Mouse (Mus musculus): ENCODE measurements around the gene Tctn1. TPM values are rescaled to one million over a fixed set of nuclear protein-coding genes. Genes with fewer than 3 reads are reported as not detected.
A peak's percentile ranks its signal among the peaks of the same experiment; 100 is the strongest.

Tctn1 gene
- polyA plus RNA-seq, 1 experiment from 2014 or later = 5.9 TPM

DNA sequence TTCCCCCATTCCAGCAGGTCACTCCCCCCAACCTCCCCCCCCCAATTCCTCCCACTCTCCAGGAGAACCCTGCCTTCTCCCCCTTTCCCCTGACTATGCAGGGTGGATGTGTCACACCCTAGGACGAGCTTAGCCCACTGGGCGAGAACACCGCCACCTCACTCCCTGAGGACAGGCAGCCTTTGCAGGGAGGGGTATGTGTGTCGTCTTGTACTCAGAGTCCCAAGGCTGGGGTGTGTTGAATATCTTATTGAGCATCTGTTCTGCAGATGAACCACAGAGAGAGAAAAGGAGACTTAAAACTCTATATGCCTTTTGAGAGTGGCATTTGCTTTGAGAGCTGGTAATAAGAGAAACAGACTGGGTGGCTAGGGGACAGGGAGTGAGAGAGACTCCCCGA is 27.1 kb downstream of the Tctn1 start:
- peaks cover 53% of the 10 kb centered on the region for H3K36me3 ChIP-seq
- peaks cover 5% of the 10 kb centered on the region; the same call in 1 of the 2 replicates for H3K4me1 ChIP-seq
- H3K27me3 ChIP-seq (ENCODE audit: low read depth, poor library complexity, severe bottlenecking) = no peaks in the 10 kb centered on the region
- no peaks in the 10 kb centered on the region for H3K9me3 ChIP-seq (replicated peaks)
- 84% methylated on average over 5 of the region's 5 CpGs for WGBS
- H3K27ac ChIP-seq (replicated peaks) = no peak overlapping the region
- no peak overlapping the region for H3K4me3 ChIP-seq
- DNase-seq (ENCODE audit: low spot score) = no peak

DNA sequence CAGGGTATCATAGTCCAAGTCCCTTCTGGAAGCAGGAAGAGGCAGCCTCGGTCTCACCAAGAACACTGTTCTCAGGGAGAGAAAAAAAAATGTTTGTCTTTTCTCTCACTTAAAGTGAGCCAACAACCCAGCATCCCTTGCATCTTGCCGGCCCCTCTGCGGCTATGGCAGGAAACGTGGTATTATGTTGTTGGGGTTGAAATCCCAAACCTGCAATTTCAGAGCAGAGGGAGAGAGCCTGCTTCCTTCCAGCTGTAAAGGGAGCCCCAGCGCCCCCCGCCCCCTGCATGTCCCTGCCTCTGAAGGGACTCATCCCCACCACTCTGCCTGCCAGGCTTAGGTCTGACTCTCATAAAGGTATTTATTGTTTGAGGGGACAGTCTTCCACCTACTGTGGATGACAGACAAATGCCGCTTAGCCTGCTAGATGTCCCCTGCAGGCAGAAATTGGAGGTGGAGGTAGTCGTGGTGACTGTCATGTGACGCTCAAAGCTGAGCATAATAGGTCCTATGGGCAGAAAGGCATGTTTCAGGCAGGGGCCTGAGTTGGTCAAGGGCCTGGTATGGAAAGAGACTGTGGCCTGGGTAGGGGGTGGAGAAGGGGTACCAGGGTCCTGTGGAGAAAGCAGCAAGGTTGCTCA is 28.9 kb downstream of the Tctn1 start:
- Histone ChIP-seq H3K36me3 (peaks cover 37% of the 10 kb centered on the region), H3K27me3 (ENCODE audit: low read depth, poor library complexity, severe bottlenecking) (no peaks in the 10 kb centered on the region), H3K27ac (replicated peaks) (0 out of 2 replicates have a peak overlapping the region, but pooled peaks have one; percentile 17), H3K4me3 (no peak overlapping the region), H3K9me3 (replicated peaks) (no peaks in the 10 kb centered on the region), H3K4me1 (peaks cover 5% of the 10 kb centered on the region; the same call in 1 of the 2 replicates)
- WGBS = 77% methylated on average over 9 of the region's 9 CpGs
- no peak for DNase-seq (ENCODE audit: low spot score)

DNA sequence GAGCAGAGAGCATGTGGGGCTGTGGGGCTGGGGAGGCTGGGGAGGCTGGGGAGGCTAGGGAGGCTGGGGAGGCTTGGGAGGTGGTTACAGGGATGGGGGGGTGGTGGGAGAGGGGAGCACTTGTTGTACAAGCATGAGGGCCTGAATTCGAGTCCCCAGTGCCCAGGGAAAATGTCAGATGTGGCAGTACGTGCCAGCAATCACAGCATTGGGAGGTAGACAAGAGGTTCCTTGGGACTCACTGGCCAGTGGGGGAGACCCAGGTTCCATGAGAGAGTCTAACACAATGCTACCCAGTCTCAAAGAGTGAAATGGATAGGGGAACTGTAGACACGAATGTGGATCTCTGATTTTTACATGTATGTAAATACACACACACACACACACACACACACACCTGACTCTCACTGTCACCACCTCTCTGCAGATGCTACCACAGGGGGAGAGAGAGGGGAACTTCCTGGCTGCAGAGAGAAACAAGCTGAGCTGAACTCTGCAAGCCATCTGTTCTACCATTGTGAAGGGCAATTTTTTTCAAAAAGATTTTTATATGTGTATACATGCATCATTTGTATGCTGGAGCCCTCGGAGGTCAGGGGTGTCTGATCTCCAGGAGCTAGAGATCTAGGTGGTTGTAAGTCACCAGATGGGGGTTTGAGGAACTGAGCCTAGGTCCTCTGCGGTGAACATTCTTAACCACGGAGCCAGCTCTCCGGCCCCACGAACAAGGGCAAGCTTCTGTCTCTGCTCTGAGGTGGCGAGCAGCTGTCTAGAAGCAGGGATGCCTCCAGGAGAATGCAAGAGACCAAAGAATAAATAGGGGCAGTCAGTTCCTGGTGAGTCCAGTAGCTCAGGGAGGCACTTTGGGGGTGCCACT is 29.7 kb downstream of the Tctn1 start:
- Histone ChIP-seq H3K4me1 (peaks cover 5% of the 10 kb centered on the region; the same call in 1 of the 2 replicates), H3K4me3 (no peak overlapping the region), H3K9me3 (replicated peaks) (no peaks in the 10 kb centered on the region), H3K27ac (replicated peaks) (0 out of 2 replicates have a peak overlapping the region, but pooled peaks have one; percentile 17), H3K27me3 (ENCODE audit: low read depth, poor library complexity, severe bottlenecking) (no peaks in the 10 kb centered on the region), H3K36me3 (peaks cover 36% of the 10 kb centered on the region)
- 90% methylated on average over 9 of the region's 9 CpGs for WGBS
- DNase-seq (ENCODE audit: low spot score) = no peak

GRCm38 (mm10) chr5:122233695-122234094 is 30.6 kb downstream of the Tctn1 start:
- Histone ChIP-seq H3K27ac (replicated peaks) (no peak overlapping the region), H3K27me3 (ENCODE audit: low read depth, poor library complexity, severe bottlenecking) (no peaks in the 10 kb centered on the region), H3K4me3 (no peak overlapping the region), H3K9me3 (replicated peaks) (no peaks in the 10 kb centered on the region), H3K4me1 (peaks cover 5% of the 10 kb centered on the region; the same call in 1 of the 2 replicates), H3K36me3 (peaks cover 30% of the 10 kb centered on the region)
- 91% methylated on average over 12 of the region's 12 CpGs for WGBS
- DNase-seq (ENCODE audit: low spot score) = no peak

DNA sequence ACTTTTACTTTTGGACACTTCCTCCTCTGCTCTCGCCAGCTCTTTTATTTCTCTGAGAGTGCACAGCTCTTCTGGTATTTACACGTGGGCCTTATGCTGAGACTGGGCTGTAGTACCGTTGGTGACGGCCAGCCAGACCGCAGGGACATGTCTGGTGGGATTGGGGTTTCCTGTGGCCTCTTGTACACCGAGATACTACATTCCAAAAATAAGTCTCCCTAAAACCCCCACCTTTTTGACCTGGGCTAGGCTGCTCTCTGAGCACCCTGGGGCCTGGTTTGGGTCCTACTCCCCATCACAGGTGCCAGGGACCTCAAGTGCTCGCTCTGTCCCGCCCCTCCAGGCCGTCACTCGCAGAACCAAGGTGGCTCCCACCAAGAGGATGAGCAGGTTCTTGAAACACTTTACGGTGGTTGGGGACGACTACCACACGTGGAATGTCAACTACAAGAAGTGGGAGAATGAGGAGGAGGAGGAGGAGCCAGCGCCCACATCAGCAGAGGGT is 31.1 kb downstream of the Tctn1 start:
- H3K27ac ChIP-seq (replicated peaks) = no peak overlapping the region
- no peak overlapping the region for H3K4me3 ChIP-seq
- H3K27me3 ChIP-seq (ENCODE audit: low read depth, poor library complexity, severe bottlenecking) = no peaks in the 10 kb centered on the region
- peaks cover 2% of the 10 kb centered on the region; the same call in 1 of the 2 replicates for H3K9me3 ChIP-seq (replicated peaks)
- peaks cover 5% of the 10 kb centered on the region; the same call in 1 of the 2 replicates for H3K4me1 ChIP-seq
- WGBS = 92% methylated on average over 14 of the region's 14 CpGs
- peaks cover 26% of the 10 kb centered on the region for H3K36me3 ChIP-seq
- DNase-seq (ENCODE audit: low spot score) = no peak

DNA sequence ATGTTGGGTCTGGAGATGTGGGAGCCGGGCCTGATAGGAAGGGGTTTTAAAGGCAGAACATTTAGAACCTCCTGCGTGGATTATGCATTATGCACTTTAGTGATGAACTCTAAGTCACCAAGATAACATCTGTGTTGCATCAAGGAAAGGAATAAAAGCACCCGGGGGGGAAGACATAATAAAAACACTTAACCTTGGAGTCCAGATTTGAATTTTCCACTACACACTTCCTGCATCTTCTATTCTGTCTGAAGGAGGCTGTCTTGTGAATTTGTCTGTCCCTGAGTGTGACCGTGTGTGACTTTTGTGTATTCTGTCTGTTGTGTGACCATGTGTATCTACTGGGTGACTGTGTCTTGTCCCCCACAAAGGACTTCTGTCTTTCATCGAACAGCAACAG is 32.3 kb downstream of the Tctn1 start:
- H3K36me3 ChIP-seq = peaks cover 30% of the 10 kb centered on the region
- H3K4me3 ChIP-seq = no peak overlapping the region
- WGBS = 85% methylated on average over 5 of the region's 5 CpGs
- H3K27ac ChIP-seq (replicated peaks) = no peak overlapping the region
- H3K27me3 ChIP-seq (ENCODE audit: low read depth, poor library complexity, severe bottlenecking) = no peaks in the 10 kb centered on the region
- H3K9me3 ChIP-seq (replicated peaks) = peaks cover 11% of the 10 kb centered on the region; the same call in 1 of the 2 replicates
- DNase-seq (ENCODE audit: low spot score) = no peak
- H3K4me1 ChIP-seq = peaks cover 5% of the 10 kb centered on the region; the same call in 1 of the 2 replicates

DNA sequence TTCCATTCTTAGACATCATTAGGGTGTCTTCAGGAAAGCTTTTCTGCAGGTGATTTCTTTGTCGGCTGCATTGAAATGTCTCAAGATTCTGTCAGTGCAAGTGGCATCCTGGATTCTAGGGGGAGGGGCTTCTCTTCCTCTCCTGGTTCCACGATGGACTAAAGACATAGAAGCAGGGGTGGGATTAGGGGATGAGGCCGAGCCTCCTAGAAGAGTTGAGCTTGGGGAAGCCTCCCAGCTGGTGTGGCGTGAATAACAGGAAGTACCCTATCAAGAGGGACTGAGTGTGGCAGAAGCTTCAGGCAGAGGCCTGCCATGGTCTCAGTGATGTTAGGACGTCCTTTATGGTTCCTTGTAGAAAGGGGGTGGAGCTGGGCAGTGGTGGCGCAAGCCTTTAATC is 32.8 kb downstream of the Tctn1 start:
- no peak for DNase-seq (ENCODE audit: low spot score)
- Histone ChIP-seq H3K9me3 (replicated peaks) (peaks cover 11% of the 10 kb centered on the region; the same call in 1 of the 2 replicates), H3K27ac (replicated peaks) (no peak overlapping the region), H3K27me3 (ENCODE audit: low read depth, poor library complexity, severe bottlenecking) (no peaks in the 10 kb centered on the region), H3K4me1 (peaks cover 5% of the 10 kb centered on the region; the same call in 1 of the 2 replicates), H3K36me3 (peaks cover 33% of the 10 kb centered on the region), H3K4me3 (no peak overlapping the region)
- WGBS = 81% methylated on average over 6 of the region's 6 CpGs

- DNase-seq (ENCODE audit: low spot score) = no peak
- H3K27ac ChIP-seq (replicated peaks) = no peak overlapping the region
- H3K4me3 ChIP-seq = no peak overlapping the region
- H3K27me3 ChIP-seq (ENCODE audit: low read depth, poor library complexity, severe bottlenecking) = no peaks in the 10 kb centered on the region
- H3K9me3 ChIP-seq (replicated peaks) = peaks cover 11% of the 10 kb centered on the region; the same call in 1 of the 2 replicates
- WGBS = 95% methylated on average over 4 of the region's 4 CpGs
- H3K4me1 ChIP-seq = peaks cover 5% of the 10 kb centered on the region; the same call in 1 of the 2 replicates
- H3K36me3 ChIP-seq = peaks cover 38% of the 10 kb centered on the region
Measured at GRCm38 (mm10) chr5:122230816-122231215, 33.4 kb downstream of the Tctn1 start.

- Histone ChIP-seq H3K4me3 (no peak overlapping the region), H3K9me3 (replicated peaks) (peaks cover 11% of the 10 kb centered on the region; the same call in 1 of the 2 replicates), H3K36me3 (peaks cover 43% of the 10 kb centered on the region), H3K27ac (replicated peaks) (no peak overlapping the region), H3K27me3 (ENCODE audit: low read depth, poor library complexity, severe bottlenecking) (no peaks in the 10 kb centered on the region), H3K4me1 (peaks cover 3% of the 10 kb centered on the region; the same call in 1 of the 2 replicates)
- no peak for DNase-seq (ENCODE audit: low spot score)
- 70% methylated on average over 4 of the region's 4 CpGs for WGBS
Measured at GRCm38 (mm10) chr5:122228772-122229171, 35.5 kb downstream of the Tctn1 start.

DNA sequence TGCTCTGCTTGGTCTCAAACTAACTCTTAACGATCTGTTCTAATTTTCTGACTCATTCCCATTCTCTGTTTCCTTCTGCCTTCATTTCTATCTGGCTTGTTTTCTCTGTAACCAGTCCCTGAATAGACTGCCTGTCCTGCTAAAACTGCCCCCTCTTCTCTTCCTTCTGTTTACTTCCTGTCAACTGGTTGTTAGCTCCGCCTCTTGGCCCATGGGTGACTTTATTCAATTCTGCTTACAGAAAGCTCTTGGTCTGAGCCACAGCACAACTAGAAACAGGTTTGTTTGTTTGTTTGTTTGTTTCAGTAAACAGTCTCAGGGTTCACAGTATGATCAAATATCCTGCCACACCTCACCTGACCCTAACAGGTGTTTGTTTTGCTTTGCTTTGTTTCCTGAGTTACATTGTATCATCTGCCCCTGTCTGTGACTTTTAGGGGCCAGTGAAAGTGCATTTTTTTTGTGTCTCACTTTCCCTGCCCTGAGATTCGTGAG is 35.9 kb downstream of the Tctn1 start:
- Histone ChIP-seq H3K4me3 (no peak overlapping the region), H3K36me3 (peaks cover 38% of the 10 kb centered on the region), H3K27me3 (ENCODE audit: low read depth, poor library complexity, severe bottlenecking) (no peaks in the 10 kb centered on the region), H3K9me3 (replicated peaks) (peaks cover 11% of the 10 kb centered on the region; the same call in 1 of the 2 replicates), H3K27ac (replicated peaks) (no peak overlapping the region), H3K4me1 (peaks cover 3% of the 10 kb centered on the region; the same call in 1 of the 2 replicates)
- whole genome bisulfite sequencing = 81% methylated on average over 3 of the region's 3 CpGs
- no peak for DNase-seq (ENCODE audit: low spot score)

DNA sequence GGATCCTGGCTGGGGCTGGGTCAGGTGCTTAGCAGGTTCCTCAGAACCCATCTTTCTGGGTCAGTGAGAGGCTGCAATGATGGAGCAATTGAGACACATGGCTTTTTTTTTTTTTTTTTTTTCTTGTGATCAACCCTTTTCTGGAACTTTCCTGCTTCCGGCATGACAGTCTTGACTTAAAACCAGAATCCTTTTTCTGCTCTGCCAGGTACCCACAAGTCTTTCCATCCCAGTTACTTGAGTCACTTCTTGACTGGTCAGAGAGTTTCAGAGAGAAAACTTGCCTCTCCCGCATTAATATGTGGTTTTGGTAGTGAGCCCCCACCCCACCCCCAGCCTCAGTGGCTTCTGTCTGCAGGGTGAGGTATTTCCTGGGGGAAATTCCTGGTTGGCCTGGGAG is 40.0 kb downstream of the Tctn1 start:
- Histone ChIP-seq H3K9me3 (replicated peaks) (peaks cover 11% of the 10 kb centered on the region; the same call in 1 of the 2 replicates), H3K27ac (replicated peaks) (no peak overlapping the region), H3K36me3 (peaks cover 45% of the 10 kb centered on the region), H3K4me1 (peaks cover 16% of the 10 kb centered on the region; the same call in 1 of the 2 replicates), H3K4me3 (no peak overlapping the region), H3K27me3 (ENCODE audit: low read depth, poor library complexity, severe bottlenecking) (no peaks in the 10 kb centered on the region)
- 88% methylated on average over 2 of the region's 2 CpGs for WGBS
- DNase-seq (ENCODE audit: low spot score) = no peak

GRCm38 (mm10) chr5:122221085-122221484 is 43.2 kb downstream of the Tctn1 start:
- Histone ChIP-seq H3K4me3 (no peak overlapping the region), H3K27me3 (ENCODE audit: low read depth, poor library complexity, severe bottlenecking) (no peaks in the 10 kb centered on the region), H3K27ac (replicated peaks) (no peak overlapping the region), H3K4me1 (peaks cover 16% of the 10 kb centered on the region), H3K9me3 (replicated peaks) (no peaks in the 10 kb centered on the region), H3K36me3 (peaks cover 48% of the 10 kb centered on the region)
- WGBS = 90% methylated on average over 4 of the region's 4 CpGs
- no peak for DNase-seq (ENCODE audit: low spot score)
